Mouse (Mus musculus) ES-E14 (cell line): ENCODE measurements around the gene Leprot.

Experiments used
- CHD2 ChIP-seq: IDR thresholded peaks from 2 replicates; pipeline ENCODE4 v1.6.1; 2014; ENCODE audit warnings: mild to moderate bottlenecking, low read depth, low read length, inconsistent platforms
- HCFC1 ChIP-seq: IDR thresholded peaks from 2 replicates; pipeline ENCODE4 v1.6.1; 2012; ENCODE audit warnings: low read length, inconsistent platforms, borderline replicate concordance; ENCODE audit not compliant: insufficient read depth
- MAFK ChIP-seq: IDR thresholded peaks from 2 replicates; pipeline ENCODE4 v1.6.1; 2014; ENCODE audit warnings: mild to moderate bottlenecking, low read depth, low read length, inconsistent platforms; ENCODE audit not compliant: insufficient read depth
- ZC3H11A ChIP-seq: IDR thresholded peaks from 2 replicates; pipeline ENCODE4 v1.6.1; 2012; ENCODE audit warnings: low read depth, mild to moderate bottlenecking, inconsistent platforms, low read length, borderline replicate concordance
- ZNF384 ChIP-seq: IDR thresholded peaks from 2 replicates; pipeline ENCODE4 v1.6.1; 2012; ENCODE audit warnings: low read depth, low read length, inconsistent platforms

DNA sequence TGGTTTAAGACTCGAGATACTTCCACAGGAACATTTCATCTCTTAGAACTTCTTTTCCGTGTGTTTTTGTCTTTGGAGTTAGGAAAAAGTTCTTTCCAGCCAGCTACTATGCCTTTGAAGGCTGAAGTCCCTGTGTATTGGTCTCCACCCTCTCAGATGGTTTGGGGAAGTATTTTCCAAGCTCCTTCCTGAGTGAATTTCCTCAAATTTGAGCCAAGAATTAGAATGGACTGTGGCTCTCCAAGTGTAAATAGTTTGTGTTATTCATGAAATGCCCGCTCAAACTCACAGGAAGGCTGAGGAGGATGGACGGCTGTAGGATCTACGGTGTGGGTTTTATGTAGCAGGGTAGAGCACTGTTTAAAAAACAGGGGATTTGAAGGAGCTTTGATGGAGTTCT lies 42.1 kb downstream of the Leprot start:
- TF ChIP-seq HCFC1 (no peak), ZNF384 (no peak), MAFK (no peak), ZC3H11A (no peak), CHD2 (no peak)
